Mouse (Mus musculus): ENCODE results near the gene Vti1a.
A peak's percentile ranks its signal among the peaks of the same experiment; 100 is the strongest.

Gene Vti1a

GRCm38 (mm10) chr19:55380764-55381163 lies 64.7 kb downstream of the Vti1a start:
- DNase-seq (ENCODE audit: low spot score) = peak; percentile 72

DNA sequence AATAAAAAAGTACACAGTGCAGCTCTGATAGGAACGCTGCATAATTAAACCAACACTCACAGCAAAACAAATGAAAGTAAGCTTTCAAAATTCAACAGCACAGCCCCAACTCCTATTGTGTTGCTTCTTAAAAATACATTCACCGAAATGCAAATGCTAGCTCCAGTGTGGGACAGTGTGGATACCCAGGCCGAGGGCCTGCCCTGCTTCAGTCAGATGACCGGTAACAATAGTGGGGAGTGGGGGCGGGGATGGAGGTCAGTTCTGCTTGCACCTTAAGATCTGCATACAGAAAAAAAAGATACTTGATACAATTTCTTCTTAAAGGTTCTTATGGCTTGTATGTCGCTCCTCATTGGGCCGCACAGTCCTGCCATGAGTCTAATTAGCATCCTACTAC lies 65.2 kb downstream of the Vti1a start:
- DNase-seq (ENCODE audit: low spot score) = peak; percentile 27

DNA sequence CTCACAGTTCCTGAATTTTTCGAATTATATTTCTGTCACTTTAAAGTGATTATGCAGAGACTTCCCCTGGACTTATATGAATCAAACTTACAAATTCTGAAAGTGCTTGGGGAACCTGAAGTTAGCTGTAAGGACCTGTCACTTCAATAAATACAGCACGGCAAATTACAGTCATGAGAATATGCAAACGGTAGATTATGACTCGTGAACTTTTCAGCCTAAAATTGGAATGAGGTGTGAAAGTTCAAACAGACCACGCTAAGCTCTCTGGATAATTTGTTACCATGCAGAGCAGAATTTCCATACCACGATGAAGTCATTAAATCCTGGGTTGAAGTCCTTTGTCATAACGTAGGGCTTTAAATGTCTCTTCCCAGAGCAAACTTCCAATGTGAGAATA lies 66.7 kb downstream of the Vti1a start:
- DNase-seq (ENCODE audit: low spot score) = no peak

DNA sequence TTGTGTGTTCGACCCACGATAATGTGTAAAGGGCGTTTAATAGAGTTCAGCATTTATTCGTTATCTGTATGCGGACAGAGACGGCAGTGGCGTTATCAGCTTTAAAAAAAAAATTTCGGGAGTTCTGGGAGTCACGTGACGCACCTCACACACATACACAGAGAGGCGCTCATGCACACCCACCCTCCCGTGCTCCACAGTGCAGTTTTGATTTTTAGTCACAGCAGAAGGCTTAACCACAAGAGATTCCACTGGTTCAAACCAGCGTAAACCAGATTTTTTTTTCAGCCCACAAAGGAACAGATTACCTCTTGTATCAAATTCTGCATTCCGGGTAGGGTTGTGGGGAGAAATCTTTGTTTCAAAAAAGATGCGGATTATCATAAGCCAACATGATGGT lies 68.5 kb downstream of the Vti1a start:
- peak; percentile 69 for DNase-seq (ENCODE audit: low spot score)

GRCm38 (mm10) chr19:55389019-55389418 lies 72.9 kb downstream of the Vti1a start:
- DNase-seq (ENCODE audit: low spot score) = no peak

DNA sequence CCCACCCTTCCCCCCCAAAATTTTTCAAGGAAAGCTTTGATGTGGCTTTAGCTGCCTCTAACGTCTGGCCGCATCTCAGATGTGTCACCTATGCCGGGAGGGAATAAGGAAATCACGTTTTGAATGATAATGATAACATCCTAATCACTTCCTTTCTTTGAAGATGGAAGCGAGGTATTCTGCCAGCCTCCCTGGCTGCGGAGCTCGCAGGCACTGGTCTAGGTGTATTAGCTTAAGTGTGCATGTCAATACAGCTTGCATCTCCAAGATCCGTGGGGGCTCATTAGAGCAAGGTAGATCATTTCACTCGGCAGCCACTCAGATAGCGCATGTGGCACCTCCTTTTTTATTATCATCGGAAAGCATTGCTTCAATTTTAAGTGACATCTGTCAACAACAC lies 74.2 kb downstream of the Vti1a start:
- no peak for DNase-seq (ENCODE audit: low spot score)

GRCm38 (mm10) chr19:55401638-55402037 lies 85.5 kb downstream of the Vti1a start:
- DNase-seq (ENCODE audit: low spot score) = no peak

GRCm38 (mm10) chr19:55408486-55408885 lies 92.4 kb downstream of the Vti1a start:
- DNase-seq (ENCODE audit: low spot score) = no peak

DNA sequence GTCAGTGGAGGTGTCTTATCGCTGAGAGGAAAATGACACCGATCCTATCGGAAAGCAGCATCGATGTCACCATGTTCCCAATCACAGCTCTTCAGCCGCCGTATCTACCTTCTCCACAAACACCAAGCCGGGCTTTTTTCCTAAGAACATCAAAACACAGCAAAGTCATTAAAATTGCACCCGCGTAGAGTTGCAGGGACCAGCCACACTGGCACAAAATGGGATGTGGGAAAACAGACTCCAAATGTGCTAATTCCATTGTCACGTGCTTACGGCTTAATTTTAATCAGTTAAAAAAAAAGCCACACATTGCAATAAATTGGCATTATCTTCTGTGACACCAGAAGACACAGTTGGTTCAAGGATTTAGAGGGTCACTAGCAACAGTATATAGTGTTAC lies 95.3 kb downstream of the Vti1a start:
- no peak for DNase-seq (ENCODE audit: low spot score)

DNA sequence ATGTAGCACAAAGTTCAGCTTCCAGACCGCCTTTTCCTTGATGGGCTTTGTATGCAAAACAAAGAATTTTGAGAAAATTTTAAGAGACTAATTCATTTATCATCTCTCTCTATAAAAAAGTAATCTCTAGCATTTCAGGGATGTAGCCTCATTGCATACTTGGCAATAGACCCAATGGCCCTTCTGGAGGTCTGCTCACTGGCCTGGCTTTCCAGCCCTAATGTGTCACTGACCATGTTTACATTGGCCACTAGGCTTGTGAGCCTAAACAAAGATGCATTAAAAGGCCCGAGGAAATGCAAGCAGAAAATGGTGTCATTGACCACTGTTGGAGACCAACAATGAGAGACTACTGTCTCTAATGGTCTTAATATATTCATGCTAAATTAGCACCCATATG lies 95.8 kb downstream of the Vti1a start:
- no peak for DNase-seq (ENCODE audit: low spot score)

DNA sequence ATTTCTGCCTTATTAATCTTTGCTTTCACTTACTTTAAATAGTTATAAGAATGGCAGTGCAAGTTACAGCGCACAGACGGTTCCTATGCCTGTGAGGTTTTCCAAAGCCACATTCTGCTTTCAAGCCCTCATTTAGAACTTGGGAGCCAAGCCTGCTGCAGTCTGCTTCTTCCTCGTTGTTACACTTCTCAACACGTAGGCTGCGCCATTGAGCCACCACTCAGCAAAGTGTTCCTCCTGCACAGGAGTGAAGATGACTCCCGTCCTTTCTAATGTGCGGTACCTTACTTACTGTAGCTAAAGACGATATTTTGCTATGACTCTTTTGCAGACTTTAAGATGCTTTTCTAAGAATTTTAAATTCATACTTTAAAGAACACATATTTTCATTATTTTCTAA lies 98.0 kb downstream of the Vti1a start:
- DNase-seq (ENCODE audit: low spot score) = peak; percentile 85

DNA sequence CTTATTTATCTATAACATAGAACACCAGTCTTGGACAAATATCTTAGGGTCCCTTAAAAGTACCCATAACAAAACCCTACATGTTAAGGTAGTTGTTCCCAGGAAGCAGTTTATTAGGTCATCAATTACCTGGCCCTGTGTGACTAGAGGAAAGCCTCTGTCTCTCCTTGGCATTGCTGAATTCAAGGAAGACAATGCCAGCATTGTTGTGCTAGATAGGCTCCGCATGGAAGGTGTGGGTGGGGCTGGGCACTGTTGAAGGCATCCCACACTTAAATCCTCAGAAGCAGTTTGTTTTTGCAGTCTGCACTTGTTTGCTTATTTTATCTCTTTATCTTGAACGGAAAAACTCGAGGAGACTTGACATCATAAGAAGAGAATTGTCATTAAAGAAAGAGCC lies 102.7 kb downstream of the Vti1a start:
- no peak for DNase-seq (ENCODE audit: low spot score)

DNA sequence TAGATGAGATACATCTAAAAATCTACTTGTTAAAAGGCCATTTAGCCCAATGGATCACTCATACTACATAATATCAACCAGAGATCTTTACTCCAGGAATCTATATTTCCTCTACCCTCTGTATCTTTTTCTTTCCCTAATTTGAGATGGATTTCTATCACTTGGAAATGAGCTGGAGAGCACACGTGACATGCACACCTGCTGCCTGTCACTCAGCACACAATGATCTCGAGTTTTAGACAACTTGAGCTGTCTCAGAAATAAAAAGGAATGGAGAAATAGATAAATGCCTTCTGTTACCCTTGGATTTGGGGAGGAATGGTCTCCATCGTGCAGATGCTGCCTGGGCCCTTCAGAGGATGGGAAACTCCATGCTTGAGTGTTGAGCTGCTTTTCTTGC lies 103.9 kb downstream of the Vti1a start:
- no peak for DNase-seq (ENCODE audit: low spot score)

DNA sequence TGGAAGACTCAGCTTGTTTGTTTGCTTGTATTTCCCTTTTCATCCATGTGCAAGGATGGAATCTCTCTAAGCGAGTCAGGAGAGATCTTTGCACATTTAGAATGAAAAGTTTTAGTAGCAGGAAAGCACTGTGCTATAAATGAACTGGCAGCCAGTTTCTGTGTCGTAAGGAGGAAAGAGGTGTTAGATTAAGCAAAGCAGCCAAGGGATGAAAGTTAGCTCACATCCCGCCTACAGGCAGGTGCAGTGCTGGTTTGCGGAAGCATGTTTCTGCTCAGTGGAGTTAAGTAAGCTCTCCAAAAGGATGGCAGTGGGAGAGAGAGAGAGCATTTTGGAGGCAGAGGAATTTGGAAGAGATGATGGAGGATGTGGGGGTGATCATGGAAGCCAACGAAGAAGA lies 105.7 kb downstream of the Vti1a start:
- no peak for DNase-seq (ENCODE audit: low spot score)

DNA sequence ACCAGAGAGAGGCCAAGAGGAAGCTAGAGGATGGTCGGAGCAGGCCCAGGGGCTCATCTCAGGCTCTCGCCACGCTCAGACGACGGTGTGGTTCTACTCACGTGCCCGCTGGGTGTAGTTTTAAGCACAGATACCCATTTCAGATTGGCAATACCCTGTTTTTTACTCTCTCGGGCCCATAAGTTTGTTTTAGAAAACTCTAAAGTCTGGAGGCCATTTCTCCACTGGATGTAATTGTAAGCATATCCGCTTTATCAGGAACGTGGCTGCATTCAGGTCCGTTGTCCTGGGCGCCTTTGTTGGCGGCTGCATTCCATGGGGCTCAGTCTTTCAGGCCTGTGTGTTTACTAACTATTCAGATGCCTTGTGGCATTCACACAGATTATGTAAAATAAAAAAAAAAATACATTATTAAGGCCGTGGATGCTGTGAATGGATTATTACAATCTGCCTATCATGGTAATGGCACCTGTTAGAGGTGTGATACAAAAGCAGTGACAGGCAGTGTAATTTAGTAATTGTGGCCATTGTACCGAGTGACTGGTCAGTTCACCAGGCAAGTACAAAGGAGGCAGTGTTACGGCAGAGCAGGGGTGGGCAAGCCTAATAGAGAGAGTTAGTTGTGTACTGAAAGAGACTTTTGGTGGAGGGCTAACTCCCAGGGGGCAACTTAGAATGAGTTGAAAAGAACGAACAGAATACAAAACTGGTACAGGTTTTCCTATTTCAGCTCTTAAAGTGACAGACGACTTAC lies 106.4 kb downstream of the Vti1a start:
- peak; percentile 29 for DNase-seq (ENCODE audit: low spot score)

DNA sequence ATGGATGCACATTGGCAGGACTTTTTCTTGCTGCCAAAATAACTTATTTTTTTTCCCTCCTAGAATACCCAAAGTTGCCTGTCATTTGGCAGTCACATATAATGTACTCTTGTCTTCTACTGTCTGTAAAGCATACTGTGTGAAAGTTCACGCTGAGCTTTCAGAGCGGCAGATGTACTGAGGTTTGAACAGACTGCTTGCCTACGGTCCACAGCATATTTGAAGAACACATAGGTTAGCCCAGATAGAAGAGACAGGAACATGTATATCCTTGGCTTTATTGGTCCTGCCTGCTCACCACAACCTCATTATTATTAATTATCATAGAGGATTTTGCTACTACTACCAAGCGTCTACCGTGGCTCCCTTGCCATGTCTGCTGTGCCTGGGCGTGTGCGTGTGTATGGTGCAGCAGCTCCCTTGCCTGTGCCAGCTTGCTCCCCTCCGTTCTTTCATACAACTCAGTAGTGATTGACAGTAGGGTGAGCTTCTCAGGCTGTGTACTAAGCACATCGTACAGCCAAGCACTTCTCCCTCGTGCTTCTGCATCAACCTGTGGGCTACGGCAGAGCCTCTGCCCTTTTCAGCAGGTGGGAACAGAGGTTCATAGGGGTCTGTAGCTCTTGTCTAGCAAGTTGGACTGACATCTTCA lies 107.1 kb downstream of the Vti1a start:
- DNase-seq (ENCODE audit: low spot score) = no peak

- no peak for DNase-seq (ENCODE audit: low spot score)
Measured at GRCm38 (mm10) chr19:55423952-55424351, 107.9 kb downstream of the Vti1a start.

- DNase-seq (ENCODE audit: low spot score) = no peak
Measured at GRCm38 (mm10) chr19:55424507-55424906, 108.4 kb downstream of the Vti1a start.

DNA sequence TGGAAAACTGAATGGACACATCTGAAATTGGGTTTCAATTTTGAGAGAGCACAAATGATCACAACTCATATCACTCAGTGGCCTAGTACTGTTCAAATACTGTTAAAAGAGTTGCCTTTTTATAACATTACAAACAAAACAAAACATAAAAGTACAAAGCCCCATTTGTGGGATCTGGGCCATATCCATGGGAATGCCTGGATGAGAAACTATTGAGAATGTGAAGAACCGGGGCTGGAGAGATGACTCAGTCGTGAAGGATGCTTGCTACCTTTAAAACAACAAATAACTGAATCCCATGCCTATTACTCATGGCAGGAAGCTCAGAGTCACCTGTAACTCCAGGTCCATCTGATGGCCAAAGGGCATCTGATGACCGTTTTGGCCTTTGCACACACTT lies 124.2 kb downstream of the Vti1a start:
- DNase-seq (ENCODE audit: low spot score) = no peak

DNA sequence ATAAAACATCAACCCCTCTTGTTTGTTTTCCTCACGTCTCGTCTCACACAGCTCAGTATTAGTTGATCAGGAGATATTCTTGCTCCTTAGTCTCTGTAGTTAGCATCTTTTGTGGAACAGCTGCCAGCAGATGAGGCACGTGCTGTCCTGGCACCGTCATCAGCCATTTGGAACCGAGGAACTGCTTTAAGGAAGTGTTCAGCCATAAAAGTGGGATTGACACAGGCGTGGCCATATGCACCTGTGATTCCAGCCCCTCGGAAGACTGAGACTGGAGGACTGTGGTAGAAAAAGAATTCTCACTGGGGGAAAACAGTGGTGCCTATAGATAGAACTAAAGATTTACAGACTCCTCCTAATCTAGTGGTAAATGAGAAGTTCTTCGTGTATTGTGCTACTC lies 127.5 kb downstream of the Vti1a start:
- no peak for DNase-seq (ENCODE audit: low spot score)

- DNase-seq (ENCODE audit: low spot score) = peak; percentile 75
Measured at GRCm38 (mm10) chr19:55449084-55449483, 133.0 kb downstream of the Vti1a start.

DNA sequence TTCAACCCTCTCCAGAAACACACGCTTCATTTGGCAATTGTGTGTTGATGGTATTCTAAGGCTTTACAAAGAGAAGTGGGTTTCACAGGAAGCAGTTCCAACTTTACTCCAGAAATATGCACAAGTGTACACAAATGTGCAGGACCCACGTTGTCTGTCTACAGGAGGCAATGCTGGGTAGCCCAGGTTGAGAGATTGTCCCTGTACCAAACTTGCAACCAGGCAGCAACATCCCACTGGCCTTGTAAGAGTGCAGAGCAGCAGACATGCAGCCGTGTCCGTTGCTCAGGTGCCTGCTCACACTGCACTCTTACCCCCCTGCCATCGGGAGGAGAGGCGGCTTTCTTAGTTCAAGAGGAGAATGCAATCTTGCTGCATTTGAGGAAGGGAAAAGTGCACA lies 133.4 kb downstream of the Vti1a start:
- peak; percentile 38 for DNase-seq (ENCODE audit: low spot score)

- DNase-seq (ENCODE audit: low spot score) = no peak
Measured at GRCm38 (mm10) chr19:55456325-55457091, 140.4 kb downstream of the Vti1a start.

All from retina, embryonic 14.5 days (tissue).